Mouse (Mus musculus): ENCODE data around the gene Mbd6.
A peak's percentile ranks its signal among the peaks of the same experiment; 100 is the strongest.

The Mbd6 gene

GRCm38 (mm10) chr10:127287936-127288293 lies 903 bp downstream of the Mbd6 start:
- no peak for DNase-seq (ENCODE audit: low spot score)

DNA sequence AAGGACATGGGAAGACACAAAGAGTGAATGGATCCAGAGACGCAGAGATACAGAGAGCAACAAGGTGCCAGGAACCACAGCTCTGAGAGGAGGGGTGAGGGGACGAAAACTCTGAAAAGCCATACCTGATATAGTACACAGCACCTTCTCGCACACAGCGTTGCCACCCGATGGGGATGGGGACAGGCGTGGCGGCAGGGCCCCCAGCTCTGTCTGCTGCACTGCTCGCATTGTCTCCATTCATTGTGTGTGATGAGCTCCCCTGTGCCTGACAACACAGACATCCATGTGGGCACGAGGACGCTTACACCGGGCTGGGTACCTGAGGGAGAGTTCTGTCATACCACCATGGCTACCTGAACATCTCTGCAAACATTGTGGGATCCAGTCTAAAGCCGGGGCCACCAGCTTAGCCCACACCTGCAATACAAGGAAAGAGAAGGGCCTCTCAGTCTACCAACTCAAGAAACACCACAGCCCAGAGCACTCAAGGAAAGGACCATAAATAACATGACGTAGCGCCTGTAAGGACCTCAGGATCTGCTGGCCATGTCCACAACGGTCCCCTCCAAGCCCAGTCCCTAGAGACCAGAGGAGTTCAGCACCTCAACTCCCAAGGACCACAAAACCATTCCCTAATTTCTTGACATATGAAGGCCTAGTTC lies 1.4 kb downstream of the Mbd6 start:
- DNase-seq (ENCODE audit: low spot score): peak; percentile 63

DNA sequence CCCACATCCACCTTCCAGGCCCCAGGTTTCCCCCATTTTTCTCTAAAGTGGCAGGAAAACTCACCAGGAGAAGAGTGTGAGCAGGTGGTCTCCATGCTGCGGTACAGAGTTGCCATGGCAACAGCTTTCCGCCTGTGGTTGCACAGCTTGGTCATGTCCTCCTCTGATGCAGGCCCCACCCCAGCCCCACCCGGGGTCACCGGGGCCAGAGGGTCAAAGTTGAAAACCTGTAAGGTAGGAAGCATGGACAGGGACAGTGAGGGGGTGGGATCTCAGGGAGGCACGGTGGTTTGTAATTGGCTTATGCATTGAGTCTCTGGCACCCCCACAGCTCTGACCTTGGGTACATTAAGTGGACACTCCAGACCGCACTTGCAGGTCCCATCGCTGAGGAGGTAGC lies 2.1 kb downstream of the Mbd6 start:
- no peak for DNase-seq (ENCODE audit: low spot score)

- DNase-seq (ENCODE audit: low spot score): no peak
Observed at GRCm38 (mm10) chr10:127286194-127286593, 2.6 kb downstream of the Mbd6 start.

DNA sequence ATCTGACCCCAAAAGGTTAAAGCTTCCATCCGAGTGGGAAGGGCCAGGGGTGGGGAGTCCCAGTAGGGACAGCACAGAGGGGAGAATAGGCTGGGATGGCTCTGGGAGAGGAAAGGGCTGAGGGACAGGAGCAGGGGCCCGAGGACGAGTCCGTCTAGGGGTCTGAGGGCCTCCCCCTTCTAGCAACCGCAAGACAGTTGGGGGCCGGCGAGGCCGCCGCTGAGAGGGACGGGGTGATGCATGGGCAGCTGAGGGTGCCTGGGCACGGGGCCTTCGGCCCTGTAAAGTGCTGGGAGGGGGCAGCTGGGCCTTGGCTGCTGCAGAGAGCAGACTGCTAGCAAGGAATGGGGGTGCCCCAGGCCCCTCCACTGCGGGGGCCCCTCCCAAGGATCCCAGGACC lies 3.2 kb downstream of the Mbd6 start:
- no peak for DNase-seq (ENCODE audit: low spot score)

- DNase-seq (ENCODE audit: low spot score): no peak
Observed at GRCm38 (mm10) chr10:127284724-127285500, 3.9 kb downstream of the Mbd6 start.

DNA sequence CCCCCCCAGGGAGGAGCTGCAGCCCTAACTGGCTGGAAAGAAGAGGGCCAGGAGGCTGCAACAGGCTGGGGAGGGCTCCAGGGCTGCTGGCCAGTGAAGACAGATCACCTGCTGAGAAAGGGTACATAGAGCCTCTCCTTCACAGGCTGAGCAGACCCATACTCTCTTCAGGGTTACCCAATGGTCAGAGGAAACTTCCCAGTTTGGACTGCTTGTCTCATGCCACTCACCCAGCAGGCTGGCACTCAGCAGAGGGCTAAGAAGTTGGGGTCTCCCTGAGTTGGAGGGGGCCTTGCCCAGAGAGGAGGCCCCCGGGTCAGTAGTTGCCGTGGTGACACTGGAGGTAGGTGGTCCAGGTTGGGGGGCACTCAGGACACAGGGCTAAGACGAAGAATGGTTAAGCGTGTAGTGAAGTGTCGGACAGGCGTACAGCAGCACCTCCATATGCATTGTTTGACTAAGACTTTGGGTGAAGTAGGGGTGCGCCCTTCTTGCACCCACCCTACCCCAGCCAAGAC lies 4.7 kb downstream of the Mbd6 start:
- DNase-seq (ENCODE audit: low spot score): no peak

GRCm38 (mm10) chr10:127282620-127283215 lies 6.1 kb downstream of the Mbd6 start:
- DNase-seq (ENCODE audit: low spot score): no peak

- DNase-seq (ENCODE audit: low spot score): no peak
Observed at GRCm38 (mm10) chr10:127281316-127281715, 7.5 kb downstream of the Mbd6 start.

GRCm38 (mm10) chr10:127279730-127280129 lies 9.1 kb downstream of the Mbd6 start:
- DNase-seq (ENCODE audit: low spot score): no peak

DNA sequence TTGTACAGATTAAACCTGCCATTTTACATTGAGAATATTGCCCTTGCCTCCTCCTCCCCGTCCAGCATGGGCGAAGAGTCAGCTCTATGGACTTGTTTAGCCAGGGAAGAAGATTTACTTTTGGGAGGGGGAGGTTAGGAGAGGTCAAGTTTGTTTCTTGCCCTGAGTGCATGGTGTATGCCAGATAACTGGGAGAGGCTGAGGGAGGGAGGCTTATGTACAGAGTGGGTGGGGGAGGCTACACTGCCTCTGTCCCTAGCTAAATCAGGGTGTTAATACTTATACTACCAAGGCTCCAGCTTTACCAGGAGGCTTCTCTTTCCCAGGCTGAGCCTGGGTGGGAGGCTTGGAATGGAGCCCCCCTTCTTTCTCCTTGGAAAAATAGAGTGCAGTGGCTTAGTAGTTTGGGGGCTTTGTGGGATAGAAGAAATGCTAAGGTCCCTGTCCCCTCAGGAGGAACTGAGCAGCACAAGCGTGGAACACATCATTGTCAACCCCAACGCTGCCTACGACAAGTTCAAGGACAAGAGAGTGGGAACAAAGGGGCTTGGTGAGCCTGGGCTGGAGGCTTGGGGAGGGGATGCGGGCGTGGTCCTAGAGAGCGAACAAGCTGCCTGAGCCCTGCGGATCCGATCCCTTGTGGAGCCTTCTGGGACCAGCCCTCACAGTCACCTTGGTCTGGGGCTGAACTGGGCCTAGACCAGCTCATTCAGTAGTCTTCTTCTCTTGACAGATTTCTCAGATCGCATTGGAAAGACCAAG lies 14.4 kb downstream of the Mbd6 start:
- no peak for DNase-seq (ENCODE audit: low spot score)

DNA sequence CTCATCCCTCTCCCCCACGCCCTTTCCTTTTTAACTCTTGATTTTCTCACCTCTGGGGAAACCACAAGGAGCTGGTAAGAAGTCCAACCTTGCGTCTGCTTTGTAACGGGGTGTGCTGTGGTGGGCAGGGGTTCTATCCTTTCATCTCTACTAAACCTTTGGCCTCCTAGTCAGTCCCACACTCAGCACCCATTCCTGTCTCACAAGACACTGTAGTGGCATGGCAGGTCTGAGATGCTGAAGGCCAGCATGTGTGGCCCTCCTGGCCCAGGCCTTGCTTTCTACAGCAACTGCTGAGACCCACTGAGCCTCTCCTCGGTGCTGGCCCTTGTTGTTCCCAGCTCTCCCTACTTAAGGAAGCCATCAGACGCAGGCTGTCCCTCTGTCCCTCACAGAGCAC lies 16.4 kb downstream of the Mbd6 start:
- DNase-seq (ENCODE audit: low spot score): no peak

DNA sequence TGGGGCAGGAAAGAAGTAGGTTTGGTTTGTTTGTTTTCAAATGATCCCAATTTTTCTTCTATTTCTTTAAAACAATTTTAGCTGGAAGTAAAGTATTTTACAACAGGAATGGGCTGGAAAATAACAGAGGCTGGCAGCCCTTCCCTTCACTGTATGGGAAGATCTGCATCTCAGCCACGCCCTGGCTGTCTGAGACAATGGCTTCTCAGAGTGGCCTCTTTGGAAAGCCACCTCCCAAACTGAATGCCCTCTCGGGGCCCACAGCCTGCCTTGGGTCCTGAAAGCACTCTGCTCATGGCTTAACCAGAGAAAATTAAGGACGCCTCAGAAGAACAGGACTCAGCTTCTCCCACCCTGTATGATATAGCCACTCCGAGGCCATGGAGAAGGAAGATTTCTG lies 18.9 kb downstream of the Mbd6 start:
- peak; percentile 50 for DNase-seq (ENCODE audit: low spot score)

DNA sequence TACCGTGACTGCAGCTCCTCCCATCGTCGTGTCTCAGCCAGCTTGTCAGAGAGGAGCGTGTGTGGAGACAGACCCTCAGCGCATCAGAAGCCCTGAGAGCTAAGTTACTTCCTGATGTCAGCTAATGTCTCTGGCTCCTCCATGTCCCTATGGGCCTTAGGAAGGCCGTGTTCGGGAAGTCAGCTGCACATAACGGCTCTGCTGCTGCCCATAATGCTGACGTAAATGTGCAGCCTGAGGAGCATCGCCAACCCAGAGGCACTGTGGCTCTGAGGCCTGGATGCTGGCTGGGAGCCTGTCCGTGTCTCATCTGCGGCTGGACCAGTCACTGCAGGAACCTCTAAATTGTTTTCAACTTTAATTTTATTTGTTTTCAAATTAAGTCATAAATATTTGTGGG lies 19.8 kb downstream of the Mbd6 start:
- peak; percentile 84 for DNase-seq (ENCODE audit: low spot score)

DNA sequence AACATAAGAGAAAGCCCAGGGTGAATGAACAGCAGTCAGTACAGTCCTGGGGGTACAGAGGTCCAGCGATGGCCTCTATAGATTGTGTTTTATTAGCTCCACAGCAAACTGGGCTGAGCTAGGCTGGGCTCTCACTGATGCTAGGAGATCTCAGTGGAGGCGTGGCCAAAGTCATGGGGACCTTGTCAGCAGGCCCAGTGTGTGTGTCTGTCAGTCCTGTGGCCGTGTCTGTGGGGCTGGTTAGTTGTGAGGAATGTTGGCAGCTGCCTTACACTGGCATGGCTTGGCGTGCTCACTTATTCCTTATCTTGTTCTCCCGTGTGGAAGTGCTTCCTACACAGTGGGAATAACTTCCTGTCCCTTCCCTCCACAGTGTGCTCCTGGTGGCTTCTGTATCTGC lies 20.4 kb downstream of the Mbd6 start:
- peak; percentile 59 for DNase-seq (ENCODE audit: low spot score)

DNA sequence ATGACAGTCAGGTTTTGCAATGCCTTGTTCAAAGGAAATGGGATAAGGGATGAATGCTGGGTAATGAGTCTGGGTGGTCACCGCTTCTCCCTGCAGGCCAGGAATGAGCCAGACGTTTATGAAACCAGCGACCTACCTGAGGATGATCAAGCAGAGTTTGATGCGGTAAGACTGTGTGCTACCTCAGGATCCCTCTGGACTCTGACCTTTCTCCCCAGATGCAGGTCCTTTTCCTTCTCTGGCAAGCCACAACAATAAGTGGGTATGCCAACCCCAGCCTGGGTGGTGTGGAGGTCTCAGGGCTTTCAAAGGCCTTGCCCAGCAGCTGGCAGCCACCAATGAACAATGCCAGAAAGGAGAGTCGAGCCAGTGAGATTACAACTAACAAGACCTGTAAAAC lies 21.5 kb downstream of the Mbd6 start:
- peak; percentile 44 for DNase-seq (ENCODE audit: low spot score)

GRCm38 (mm10) chr10:127266112-127267091 lies 22.4 kb downstream of the Mbd6 start, which contains the start of gene Dctn2:
Gene Dctn2, plus strand, starts transcription at chr10:127266368.
- peak; percentile 100 for DNase-seq (ENCODE audit: low spot score)

- DNase-seq (ENCODE audit: low spot score): peak; percentile 59
Observed at GRCm38 (mm10) chr10:127265727-127266111, 23.1 kb downstream of the Mbd6 start.

DNA sequence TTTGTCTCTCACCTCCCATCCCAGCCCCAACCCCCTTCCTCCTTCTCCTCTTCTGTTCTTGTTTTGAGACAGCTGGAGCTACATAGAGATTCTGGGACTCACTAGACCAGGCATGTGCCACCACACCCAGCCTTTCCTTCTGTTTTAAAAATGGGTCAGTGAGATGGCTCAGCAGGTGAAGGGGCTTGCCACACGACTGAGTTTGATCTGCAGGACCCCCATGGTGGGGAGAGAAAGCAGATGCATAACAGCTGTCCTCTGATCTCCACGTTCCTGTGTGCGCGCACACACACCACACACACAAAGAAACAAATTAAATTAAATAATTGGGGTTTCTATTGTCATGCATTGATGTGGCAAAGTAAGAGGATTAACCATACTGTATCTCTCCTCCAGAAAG lies 23.8 kb downstream of the Mbd6 start:
- no peak for DNase-seq (ENCODE audit: low spot score)

DNA sequence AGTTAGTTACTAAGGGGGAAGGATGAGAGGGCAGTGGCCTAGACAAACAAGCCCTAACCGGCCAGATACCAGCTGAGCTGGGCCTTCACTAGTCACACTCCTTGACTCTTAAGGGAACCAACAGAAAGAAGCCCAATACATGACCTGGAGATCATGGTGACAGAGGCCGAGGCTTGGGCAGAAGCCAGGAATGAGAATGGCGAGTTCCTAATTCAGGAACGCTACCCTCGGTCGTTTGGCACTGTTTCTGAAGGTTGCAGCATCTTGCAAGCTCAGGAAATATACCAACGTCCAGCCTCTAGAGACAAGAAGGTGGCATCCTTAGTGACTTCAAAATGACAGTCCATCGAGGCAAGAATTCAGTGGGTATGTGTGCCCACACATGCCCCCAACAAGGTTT lies 24.5 kb downstream of the Mbd6 start:
- DNase-seq (ENCODE audit: low spot score): peak; percentile 88

DNA sequence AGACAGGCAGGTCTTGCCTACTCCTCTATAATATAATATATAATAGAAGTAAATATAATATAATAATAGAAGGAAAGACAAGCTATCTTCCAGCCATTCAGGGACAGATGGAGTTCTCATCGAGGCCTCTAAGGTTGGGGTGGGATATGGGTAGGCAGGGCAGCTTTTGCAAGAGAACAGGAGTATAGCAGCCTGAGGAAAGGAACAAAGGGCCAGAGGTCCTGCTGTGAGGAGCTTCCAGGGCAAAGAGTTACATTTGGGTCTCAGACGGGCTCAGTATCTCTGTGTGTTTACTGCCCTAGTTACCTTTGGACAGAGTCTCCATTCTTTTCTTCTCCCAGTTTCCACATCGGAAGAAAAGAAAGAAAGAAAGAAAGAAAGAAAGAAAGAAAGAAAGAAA lies 25.2 kb downstream of the Mbd6 start:
- no peak for DNase-seq (ENCODE audit: low spot score)

Measured in MN1 (cell line).